Mouse (Mus musculus) heart, postnatal 36 days (tissue): Measurements from ENCODE around the gene Slc35f2. TPM values are rescaled to one million over a fixed set of nuclear protein-coding genes. Genes with fewer than 3 reads are reported as not detected.
A peak's percentile ranks its signal among the peaks of the same experiment; 100 is the strongest.

ENCODE experiments used
- DNase-seq, 2 experiments: peaks; one replicate each; pipeline ENCODE4 v3.0.0; 2021 to 2022
- intact Hi-C: fragments of 180-260 bp; cut with DNase I; formaldehyde crosslinking; loops from one replicate; pipeline ENCODE4 v1.15.1; 2025
- total RNA-seq, 2 experiments: library from RNA; stranded (reverse); gene quantifications; 2 replicates each; pipeline ENCODE4 v1.2.3; 2021

Slc35f2 gene
- total RNA-seq = not detected

- intact Hi-C loops = no loop called here
- DNase-seq = peak; percentile 7 to 13
Observed at GRCm38 (mm10) chr9:53771344-53772021, at the start of gene Slc35f2. Slc35f2 (plus strand) TSS chr9:53771538.

GRCm38 (mm10) chr9:53740829-53741404 lies 30.4 kb upstream of the Slc35f2 start:
- intact Hi-C loops = no loop called here
- DNase-seq = no peak

- DNase-seq = no peak
- intact Hi-C loops = loop anchor here (10.0 kb wide), 1 partner anchor 64 kb away; no protein-coding TSS in a partner anchor
Observed at GRCm38 (mm10) chr9:53750411-53750810, 20.9 kb upstream of the Slc35f2 start.

- intact Hi-C loops = loop anchor here (10.0 kb wide), 1 partner anchor 64 kb away; no protein-coding TSS in a partner anchor
- DNase-seq = no peak
Observed at GRCm38 (mm10) chr9:53750899-53751298, 20.4 kb upstream of the Slc35f2 start.

DNA sequence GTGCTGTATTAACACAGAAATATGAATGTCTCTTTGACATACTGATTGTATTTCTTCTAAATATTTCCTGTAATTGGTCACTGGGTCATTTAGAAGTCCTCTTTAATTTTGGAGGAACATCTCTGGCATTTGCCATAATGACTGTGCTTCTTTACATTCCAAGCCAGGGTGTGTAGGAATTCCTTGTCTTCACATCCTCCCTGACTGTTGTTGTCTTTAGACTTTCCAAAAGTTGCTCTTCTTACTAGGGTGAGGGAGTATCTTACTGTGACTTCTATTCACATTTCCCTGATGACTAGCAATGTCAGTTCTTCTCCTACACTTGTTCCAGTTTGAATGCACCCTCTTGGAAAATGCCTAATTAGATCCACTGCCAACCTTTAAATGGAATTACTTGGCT lies 16.5 kb upstream of the Slc35f2 start:
- DNase-seq = no peak
- intact Hi-C loops = loop anchor here (10.0 kb wide), 1 partner anchor 60 kb away; no protein-coding TSS in a partner anchor

DNA sequence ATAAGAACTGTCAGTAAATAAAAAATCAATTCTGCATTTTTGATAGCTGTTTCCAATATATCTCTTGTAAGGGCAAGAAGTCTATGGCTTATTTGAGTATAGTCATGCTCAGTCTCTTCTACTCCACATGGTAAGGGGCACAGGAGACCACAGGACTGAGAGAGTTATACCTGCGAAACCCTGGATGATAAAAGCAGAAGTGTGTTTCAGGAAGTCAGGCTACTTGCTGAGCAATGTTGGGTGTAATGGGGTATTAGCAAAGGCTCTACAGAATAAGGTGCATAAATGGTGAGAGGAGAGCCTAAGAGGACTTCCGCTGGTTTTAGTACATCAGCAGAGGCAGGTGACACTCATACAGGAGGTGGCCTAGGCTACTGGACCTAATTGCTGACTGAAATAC lies 13.2 kb upstream of the Slc35f2 start:
- intact Hi-C loops = loop anchor here (10.0 kb wide), 1 partner anchor 57 kb away; no protein-coding TSS in a partner anchor
- no peak for DNase-seq

- intact Hi-C loops = no loop called here
- no peak for DNase-seq
Observed at GRCm38 (mm10) chr9:53764697-53765096, 6.6 kb upstream of the Slc35f2 start.

- intact Hi-C loops = no loop called here
- no peak for DNase-seq
Observed at GRCm38 (mm10) chr9:53768486-53768885, 2.9 kb upstream of the Slc35f2 start.

- intact Hi-C loops = no loop called here
- DNase-seq = no peak
Observed at GRCm38 (mm10) chr9:53770771-53771343, 481 bp upstream of the Slc35f2 start.

DNA sequence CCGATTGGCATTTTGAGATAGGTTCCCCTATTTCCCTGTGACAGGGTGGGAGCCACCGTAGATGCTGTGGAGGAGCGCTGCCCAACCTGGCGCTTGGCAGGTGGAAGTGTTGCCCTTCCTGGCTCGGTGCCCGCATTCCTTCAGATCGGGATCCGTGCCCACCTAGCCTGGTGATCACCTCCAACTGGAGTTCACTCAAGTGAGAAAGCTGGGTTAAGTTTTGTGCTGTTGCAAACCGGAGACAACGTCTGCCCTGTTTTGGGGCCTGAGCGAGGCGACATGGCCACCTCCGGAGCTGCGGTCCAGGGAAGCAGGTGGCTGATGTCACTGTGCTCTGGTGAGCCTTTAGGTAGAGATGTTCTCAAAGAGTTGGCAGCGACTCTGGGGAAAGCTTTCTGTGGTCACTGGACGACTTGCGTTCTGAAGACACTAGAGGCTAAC lies 803 bp downstream of the Slc35f2 start:
- peak in 1 of 2 experiments; percentile 6 for DNase-seq
- intact Hi-C loops = no loop called here

DNA sequence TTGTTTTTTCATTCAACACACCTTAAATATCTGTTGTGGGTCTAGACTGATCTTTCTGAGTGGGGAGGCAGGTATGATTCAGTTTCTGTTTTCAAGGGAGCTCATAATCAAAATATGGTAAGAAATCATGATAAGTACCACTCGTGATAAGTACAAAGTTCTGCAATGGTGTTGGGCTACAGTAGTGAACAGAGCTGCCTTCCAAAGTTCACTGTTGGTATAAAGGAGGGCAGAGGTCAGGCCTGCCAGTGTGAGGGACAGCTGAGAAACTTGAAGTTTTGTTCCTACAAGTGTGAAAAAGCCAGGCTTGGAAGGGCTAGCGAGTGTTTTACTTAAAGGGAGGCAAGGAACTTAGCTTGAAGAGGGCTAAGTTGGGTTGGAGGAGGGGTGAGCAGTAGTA lies 4.2 kb downstream of the Slc35f2 start:
- no peak for DNase-seq
- intact Hi-C loops = no loop called here

- peak in 1 of 2 experiments; percentile 1 for DNase-seq
- intact Hi-C loops = no loop called here
Observed at GRCm38 (mm10) chr9:53786561-53787407, 15.4 kb downstream of the Slc35f2 start.

DNA sequence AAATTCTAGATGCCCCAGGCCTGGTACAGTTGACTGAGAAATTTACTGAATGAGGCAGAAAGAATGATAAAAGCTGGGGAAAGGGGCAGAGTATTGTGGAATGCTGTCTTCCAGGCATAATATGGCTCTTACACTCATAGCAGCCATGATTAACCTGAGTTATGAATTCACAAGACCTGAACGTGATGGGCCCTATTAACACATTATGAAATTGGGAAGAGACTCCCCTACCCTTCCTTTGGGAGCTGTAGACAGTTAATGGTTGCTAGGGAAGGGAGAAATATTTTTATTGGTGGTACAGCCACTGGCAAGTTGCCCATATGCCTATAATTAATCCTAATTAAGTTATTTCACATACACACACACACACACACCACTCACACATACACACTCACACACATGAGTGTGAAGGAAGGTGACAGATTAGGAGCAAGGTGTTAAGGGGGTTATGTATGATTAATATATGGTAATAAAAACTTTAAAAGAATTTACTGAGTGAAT lies 22.5 kb downstream of the Slc35f2 start:
- intact Hi-C loops = no loop called here
- DNase-seq = no peak

DNA sequence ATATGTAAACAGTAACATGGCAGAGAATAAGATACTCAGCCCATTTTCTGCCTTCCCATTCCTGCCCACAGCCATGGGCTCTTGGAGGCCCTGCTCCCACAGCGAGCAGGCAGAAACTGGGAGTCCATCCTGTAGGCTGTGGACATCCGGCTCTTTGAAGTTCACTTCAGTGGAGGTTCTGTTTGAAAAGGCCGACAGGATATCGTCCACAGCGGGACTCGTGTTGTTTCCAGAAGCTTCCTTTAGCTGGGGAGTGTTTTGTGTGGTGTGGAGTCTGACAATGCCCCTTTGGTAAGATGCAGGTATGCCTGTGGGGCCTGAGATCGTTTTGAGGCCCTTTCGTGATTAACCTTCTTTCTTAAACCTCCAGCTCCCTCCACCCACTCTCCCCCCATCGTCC lies 23.2 kb downstream of the Slc35f2 start:
- intact Hi-C loops = no loop called here
- no peak for DNase-seq

DNA sequence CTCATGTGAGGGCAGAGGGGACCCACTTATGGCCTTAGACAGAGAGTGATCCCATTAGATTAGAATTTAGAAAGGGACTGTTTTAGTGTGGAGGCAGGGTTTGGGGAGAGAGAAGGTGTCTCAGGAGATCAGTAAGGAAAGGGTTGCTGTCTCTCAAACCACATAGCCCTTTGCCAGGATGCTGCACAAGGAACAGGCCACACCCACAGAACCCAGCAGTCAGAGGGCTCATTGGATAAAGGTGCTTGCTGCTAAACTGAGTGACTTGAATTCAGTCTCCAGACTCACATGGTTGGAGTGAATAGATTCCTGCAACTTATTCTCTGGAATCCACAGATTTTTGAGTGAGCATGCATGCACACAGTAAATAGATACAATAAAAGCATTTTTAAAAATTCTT lies 24.0 kb downstream of the Slc35f2 start:
- DNase-seq = no peak
- intact Hi-C loops = no loop called here

- intact Hi-C loops = no loop called here
- no peak for DNase-seq
Observed at GRCm38 (mm10) chr9:53796386-53796785, 25.0 kb downstream of the Slc35f2 start.

DNA sequence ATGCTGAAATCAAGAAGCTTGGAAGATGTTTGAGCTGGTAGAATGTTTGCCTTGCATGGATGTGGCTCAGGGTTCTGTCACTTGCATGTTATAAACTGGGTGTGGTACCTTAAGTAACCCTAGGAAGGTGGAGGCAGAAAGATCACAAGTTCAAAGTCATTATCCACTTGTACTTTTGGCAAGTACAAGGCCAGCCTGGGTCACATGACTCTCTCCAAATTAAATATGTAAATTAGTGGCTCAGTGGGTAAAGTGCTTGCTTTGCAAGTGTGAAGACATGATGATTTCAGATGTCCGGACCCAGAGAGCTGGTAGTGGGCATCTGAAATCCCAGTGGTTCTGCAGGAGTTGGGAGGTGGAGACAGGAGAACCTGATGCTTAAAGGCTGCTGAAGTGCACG lies 25.8 kb downstream of the Slc35f2 start:
- DNase-seq = no peak
- intact Hi-C loops = no loop called here

- DNase-seq = no peak
- intact Hi-C loops = no loop called here
Observed at GRCm38 (mm10) chr9:53802921-53803320, 31.6 kb downstream of the Slc35f2 start.

DNA sequence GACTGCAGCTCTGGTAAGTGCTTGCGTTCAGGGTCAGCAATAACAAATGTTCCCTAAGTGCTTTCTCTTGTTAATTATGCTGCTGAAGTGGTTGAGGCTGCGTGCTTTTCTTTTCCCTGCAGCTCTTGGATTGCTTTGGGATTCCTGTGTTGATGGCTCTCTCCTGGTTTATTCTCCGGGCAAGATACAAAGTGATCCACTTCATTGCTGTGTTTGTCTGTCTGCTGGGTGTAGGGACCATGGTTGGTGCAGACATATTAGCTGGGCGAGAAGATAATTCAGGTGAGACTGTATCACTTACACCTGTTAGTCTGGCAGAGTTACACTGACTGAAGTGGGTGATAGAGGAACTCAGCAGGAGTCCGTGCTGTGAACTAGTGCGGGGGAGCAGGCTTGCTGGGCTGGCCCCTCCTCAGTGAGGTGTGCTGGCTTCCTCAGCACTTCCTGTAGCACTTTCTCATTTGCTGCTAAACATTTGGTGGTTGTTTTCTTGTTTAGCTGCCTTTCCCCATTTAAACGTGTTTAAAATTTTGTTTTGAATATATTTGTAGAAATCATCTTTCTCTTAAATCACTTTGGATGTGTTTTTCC lies 35.3 kb downstream of the Slc35f2 start:
- no peak for DNase-seq
- intact Hi-C loops = no loop called here

GRCm38 (mm10) chr9:53813418-53813817 lies 42.1 kb downstream of the Slc35f2 start:
- DNase-seq = no peak
- intact Hi-C loops = loop anchor here (10.0 kb wide), 1 partner anchor 59 kb away; no protein-coding TSS in a partner anchor
